Mouse (Mus musculus) embryonic facial prominence, embryonic 12.5 days (tissue): ENCODE results near the gene Enoph1. TPM values are rescaled to one million over a fixed set of nuclear protein-coding genes. Genes with fewer than 3 reads are reported as not detected.

Experiments
- ATAC-seq: fragments of 200-750 bp; cut with Nextera tagmentation; 2 replicates; pipeline ENCODE4 v1.8.0; 2017; ENCODE audit not compliant: insufficient number of reproducible peaks, insufficient read depth, low FRiP score, low TSS enrichment
- H3K27ac ChIP-seq: fragments of 300-500 bp; sonication (generic); 2 replicates; pipeline ENCODE4 v1.5.1; 2016; ENCODE audit warnings: mild to moderate bottlenecking
- H3K27me3 ChIP-seq: fragments of 300-500 bp; sonication (generic); 2 replicates; pipeline ENCODE4 v1.6.1; 2016; ENCODE audit warnings: mild to moderate bottlenecking, moderate library complexity
- H3K36me3 ChIP-seq: fragments of 300-500 bp; sonication (generic); 2 replicates; pipeline ENCODE4 v1.6.1; 2016; ENCODE audit warnings: mild to moderate bottlenecking
- H3K4me1 ChIP-seq: fragments of 300-500 bp; sonication (generic); 2 replicates; pipeline ENCODE4 v1.6.1; 2016
- H3K4me2 ChIP-seq: fragments of 300-500 bp; sonication (generic); replicated peaks from 2 replicates; pipeline ENCODE4 v1.6.1; 2016; ENCODE audit warnings: mild to moderate bottlenecking, moderate library complexity
- H3K4me3 ChIP-seq: fragments of 300-500 bp; sonication (generic); 2 replicates; pipeline ENCODE4 v1.5.1; 2016; ENCODE audit warnings: mild to moderate bottlenecking
- H3K9ac ChIP-seq: fragments of 300-500 bp; sonication (generic); 2 replicates; pipeline ENCODE4 v1.6.1; 2016; ENCODE audit warnings: mild to moderate bottlenecking, moderate library complexity
- H3K9me3 ChIP-seq: fragments of 300-500 bp; sonication (generic); 2 replicates; pipeline ENCODE4 v1.6.1; 2016; ENCODE audit warnings: mild to moderate bottlenecking, moderate library complexity
- WGBS: fragments of 180-500 bp; shearing (Covaris S2); methylation state at CpG from one replicate; pipeline ENCODE4 v1.1.7; 2016; 5-methylcytosine and 5-hydroxymethylcytosine counted together
- polyA plus RNA-seq: library from polyadenylated mRNA; unstranded; fragments of >200 nt; fragmentation: Nextera tagmentation; extraction: Ambion mirVana; gene quantifications from 2 replicates; pipeline ENCODE4 v1.2.1, GENCODE M21; 2016

The Enoph1 gene
- polyA plus RNA-seq, 1 experiment from 2014 or later = 47.2 TPM

DNA sequence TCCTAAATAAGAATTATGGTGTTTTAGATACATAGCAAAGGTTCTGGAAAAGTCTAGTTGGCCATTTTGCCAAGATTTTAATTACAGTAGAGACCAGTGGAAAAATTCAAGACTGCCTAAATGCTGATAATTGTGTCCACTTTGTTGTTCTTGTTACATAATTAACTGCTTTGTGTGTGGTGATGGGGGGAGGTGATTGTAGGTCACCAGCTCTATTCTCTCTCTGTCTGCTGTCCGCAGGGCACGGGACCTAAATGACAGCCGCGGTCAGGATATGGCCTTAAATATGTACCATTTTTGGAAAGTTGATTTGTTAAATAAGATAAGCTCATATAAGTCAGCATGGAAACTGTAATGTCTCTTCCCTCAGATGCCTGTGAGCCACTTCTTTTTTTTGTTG is 1.5 kb downstream of the Enoph1 start:
- WGBS = 74% methylated on average over 4 of the region's 4 CpGs
- Histone ChIP-seq H3K9me3 (no peaks in the 10 kb centered on the region), H3K4me2 (peak overlapping the region; percentile 74), H3K9ac (no peak overlapping the region), H3K27ac (no peak overlapping the region), H3K27me3 (no peaks in the 10 kb centered on the region), H3K4me1 (peaks cover 19% of the 10 kb centered on the region; the same call in 1 of the 2 replicates), H3K4me3 (no peak overlapping the region), H3K36me3 (peaks cover 14% of the 10 kb centered on the region)
- ATAC-seq = no peak

DNA sequence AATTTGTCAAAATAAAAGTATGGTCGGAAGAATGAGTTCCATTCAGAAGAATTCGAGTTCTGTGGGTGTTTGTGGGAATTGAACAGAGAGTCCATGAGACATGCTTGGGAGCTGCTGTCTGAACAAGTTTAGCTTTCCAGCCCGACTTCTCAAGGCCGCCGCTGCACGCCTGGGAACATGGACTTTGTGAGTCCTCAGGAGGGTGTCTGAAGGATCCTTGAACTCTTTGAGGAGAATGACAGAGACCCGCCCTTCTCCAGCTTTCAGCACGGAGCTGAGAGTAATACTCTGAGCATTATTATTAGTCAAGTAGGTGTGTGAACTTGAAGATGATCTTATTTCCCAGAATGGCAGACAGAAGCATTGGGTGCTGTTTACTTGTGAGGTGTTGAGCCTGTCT is 2.7 kb downstream of the Enoph1 start:
- ATAC-seq = no peak
- no peak overlapping the region for H3K4me3 ChIP-seq
- H3K4me1 ChIP-seq = peaks cover 17% of the 10 kb centered on the region; the same call in 1 of the 2 replicates
- no peaks in the 10 kb centered on the region for H3K9me3 ChIP-seq
- no peak overlapping the region for H3K4me2 ChIP-seq
- H3K36me3 ChIP-seq = 0 out of 2 replicates have a peak, but pooled peaks cover 6% of the 10 kb centered on the region
- 92% methylated on average over 8 of the region's 8 CpGs for WGBS
- H3K9ac ChIP-seq = no peak overlapping the region
- no peak overlapping the region for H3K27ac ChIP-seq
- no peaks in the 10 kb centered on the region for H3K27me3 ChIP-seq

DNA sequence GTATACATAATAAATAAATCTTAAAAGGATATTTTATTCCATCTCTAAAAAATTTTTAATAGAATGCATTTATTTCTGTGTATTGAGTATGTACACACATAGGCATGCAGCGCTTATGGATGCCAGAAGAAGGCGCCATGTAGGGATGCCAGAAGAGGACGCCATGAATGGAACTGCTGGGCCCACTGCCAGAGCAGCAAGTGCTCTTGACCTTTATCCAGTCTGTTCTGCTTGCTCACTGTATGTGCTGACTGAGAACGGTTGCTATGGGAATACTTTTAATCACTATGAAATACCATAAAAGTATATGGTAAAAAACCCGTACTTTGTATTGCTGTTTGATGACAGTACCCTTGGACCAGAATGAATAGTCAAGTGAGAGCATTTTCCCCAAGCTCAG is 3.6 kb downstream of the Enoph1 start:
- H3K9ac ChIP-seq = no peak overlapping the region
- 0 out of 2 replicates have a peak, but pooled peaks cover 6% of the 10 kb centered on the region for H3K36me3 ChIP-seq
- no peaks in the 10 kb centered on the region for H3K27me3 ChIP-seq
- H3K4me2 ChIP-seq = no peak overlapping the region
- WGBS = 91% methylated on average over 5 of the region's 5 CpGs
- ATAC-seq = no peak
- no peak overlapping the region for H3K4me3 ChIP-seq
- H3K9me3 ChIP-seq = no peaks in the 10 kb centered on the region
- peaks cover 24% of the 10 kb centered on the region; the same call in 1 of the 2 replicates for H3K4me1 ChIP-seq
- no peak overlapping the region for H3K27ac ChIP-seq

DNA sequence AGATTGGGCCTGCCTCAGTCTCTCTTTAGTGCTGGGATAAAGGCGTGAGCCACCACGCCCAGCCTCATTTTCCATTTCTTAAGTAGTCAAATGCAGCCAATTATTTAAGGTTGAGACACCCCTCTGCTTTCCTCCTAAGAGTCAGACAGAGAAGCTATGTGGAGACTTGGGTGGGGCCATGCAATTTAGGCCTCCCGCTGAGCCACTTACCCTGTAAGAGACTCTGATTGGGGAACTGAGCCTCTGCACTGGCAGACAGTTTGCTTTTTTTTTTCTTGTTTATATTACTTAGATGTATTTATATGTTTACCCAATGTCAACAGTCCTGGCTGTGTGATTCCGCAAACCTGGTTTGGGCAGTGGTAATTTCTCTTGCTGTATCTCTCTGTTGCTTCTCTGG is 4.2 kb downstream of the Enoph1 start:
- Histone ChIP-seq H3K9me3 (no peaks in the 10 kb centered on the region), H3K27me3 (no peaks in the 10 kb centered on the region), H3K4me3 (no peak overlapping the region), H3K36me3 (0 out of 2 replicates have a peak, but pooled peaks cover 6% of the 10 kb centered on the region), H3K4me1 (peaks cover 24% of the 10 kb centered on the region; the same call in 1 of the 2 replicates), H3K27ac (no peak overlapping the region), H3K4me2 (no peak overlapping the region), H3K9ac (no peak overlapping the region)
- 82% methylated on average over 4 of the region's 4 CpGs for WGBS
- no peak for ATAC-seq

DNA sequence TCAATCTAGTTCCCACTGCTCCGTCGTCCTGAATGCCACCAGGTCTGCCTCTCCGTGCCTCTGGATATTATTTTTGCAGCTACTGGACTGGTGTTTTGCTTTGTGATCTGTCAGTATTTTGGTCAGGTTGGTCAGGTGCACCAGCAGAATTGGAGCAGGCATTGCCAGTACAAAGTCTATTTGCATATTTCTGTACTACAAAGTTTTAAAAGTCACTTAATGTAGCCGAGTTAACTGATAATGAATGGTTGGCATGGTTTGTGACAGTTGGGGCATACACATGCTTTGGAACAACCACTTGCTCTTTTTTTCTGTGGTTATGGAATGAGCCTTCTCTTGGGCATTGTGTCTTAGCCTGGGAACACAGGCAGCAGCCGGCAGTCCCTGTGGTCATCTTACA is 4.8 kb downstream of the Enoph1 start:
- WGBS = 78% methylated on average over 5 of the region's 5 CpGs
- no peak overlapping the region for H3K4me3 ChIP-seq

DNA sequence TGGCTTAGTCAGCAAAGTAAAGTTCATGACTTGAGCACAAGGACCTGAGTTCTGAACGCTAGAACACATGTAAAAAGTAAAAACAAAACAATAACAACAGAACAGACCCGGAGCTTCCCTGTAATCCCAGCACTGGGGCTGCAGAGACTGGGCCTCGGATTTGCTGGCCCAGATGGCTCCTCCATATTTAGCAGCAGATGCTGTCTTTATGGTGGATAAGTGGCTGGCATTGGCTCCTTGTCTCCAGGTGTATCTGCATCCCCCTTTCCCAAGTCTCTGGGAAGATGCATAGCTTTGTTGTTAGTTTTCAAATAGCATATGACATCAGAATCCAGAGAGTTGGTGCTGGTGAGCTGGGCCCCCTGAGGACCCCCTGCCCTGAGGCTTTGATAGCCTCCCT is 6.3 kb downstream of the Enoph1 start:
- no peaks in the 10 kb centered on the region for H3K9me3 ChIP-seq
- H3K27me3 ChIP-seq = no peaks in the 10 kb centered on the region
- ATAC-seq = no peak
- H3K27ac ChIP-seq = no peak overlapping the region
- H3K36me3 ChIP-seq = 0 out of 2 replicates have a peak, but pooled peaks cover 6% of the 10 kb centered on the region
- WGBS = 76% methylated on average over 3 of the region's 3 CpGs
- H3K9ac ChIP-seq = no peak overlapping the region
- H3K4me2 ChIP-seq = no peak overlapping the region
- no peak overlapping the region for H3K4me3 ChIP-seq
- H3K4me1 ChIP-seq = peaks cover 24% of the 10 kb centered on the region; the same call in 1 of the 2 replicates

More for the DNA sequence above, 4.8 kb downstream of the Enoph1 start:
- Histone ChIP-seq H3K9ac (no peak overlapping the region), H3K4me2 (no peak overlapping the region), H3K36me3 (0 out of 2 replicates have a peak, but pooled peaks cover 6% of the 10 kb centered on the region), H3K27me3 (no peaks in the 10 kb centered on the region), H3K27ac (no peak overlapping the region), H3K4me1 (peaks cover 24% of the 10 kb centered on the region; the same call in 1 of the 2 replicates), H3K9me3 (no peaks in the 10 kb centered on the region)
- ATAC-seq = no peak

DNA sequence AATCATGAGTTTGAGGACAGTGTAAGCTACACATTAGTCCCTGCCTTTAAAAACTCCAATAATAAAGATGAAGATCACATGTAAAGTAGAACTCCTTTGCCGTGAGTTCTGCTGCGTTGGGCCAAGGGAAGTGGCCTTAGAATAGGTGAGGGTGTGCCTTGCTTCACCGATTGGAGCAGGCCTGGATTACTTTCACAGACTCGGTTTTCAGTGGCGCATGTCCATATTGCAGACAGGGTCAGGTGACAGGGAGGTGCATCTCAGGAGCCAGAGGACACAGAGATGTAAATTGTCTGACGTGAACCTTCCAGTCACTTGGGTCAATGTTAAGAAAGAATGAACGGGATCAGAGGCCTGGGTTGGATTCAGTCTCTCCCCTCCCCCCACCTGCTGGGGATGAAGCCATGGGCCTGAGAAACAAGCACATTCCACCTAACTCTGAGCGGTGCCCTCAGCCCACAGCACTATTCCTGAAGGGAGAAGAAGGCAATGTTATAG is 7.4 kb downstream of the Enoph1 start:
- H3K4me3 ChIP-seq = no peak overlapping the region
- peaks cover 16% of the 10 kb centered on the region; the same call in 1 of the 2 replicates for H3K4me1 ChIP-seq
- WGBS = 65% methylated on average over 8 of the region's 8 CpGs
- H3K9me3 ChIP-seq = no peaks in the 10 kb centered on the region
- H3K36me3 ChIP-seq = 0 out of 2 replicates have a peak, but pooled peaks cover 9% of the 10 kb centered on the region
- no peak overlapping the region for H3K4me2 ChIP-seq
- no peak overlapping the region for H3K27ac ChIP-seq
- no peak for ATAC-seq
- H3K9ac ChIP-seq = no peak overlapping the region
- H3K27me3 ChIP-seq = no peaks in the 10 kb centered on the region

DNA sequence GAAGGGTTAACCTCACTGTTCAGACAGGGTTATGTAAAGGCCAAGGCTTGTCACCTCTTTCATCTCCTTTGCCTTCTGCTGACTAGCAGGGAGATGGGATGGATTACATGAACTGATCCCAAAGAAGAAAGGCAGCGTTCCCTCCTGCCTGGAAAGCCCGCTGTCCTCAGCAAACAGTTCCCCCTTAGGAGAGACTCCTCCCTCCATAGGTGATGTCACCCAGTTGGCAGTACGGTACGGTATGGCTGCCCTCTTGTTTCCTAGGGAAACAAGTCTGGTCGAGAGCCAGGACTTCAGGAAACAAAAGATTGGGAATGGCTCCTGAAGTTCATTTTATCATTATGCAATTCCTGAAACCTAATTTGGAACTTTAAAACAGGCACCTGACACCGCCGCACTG is 8.1 kb downstream of the Enoph1 start:
- 62% methylated on average over 7 of the region's 7 CpGs for WGBS
- Histone ChIP-seq H3K27ac (no peak overlapping the region), H3K27me3 (no peaks in the 10 kb centered on the region), H3K4me3 (no peak overlapping the region), H3K36me3 (0 out of 2 replicates have a peak, but pooled peaks cover 12% of the 10 kb centered on the region), H3K9ac (no peak overlapping the region), H3K4me2 (no peak overlapping the region), H3K4me1 (peaks cover 16% of the 10 kb centered on the region; the same call in 1 of the 2 replicates), H3K9me3 (no peaks in the 10 kb centered on the region)
- no peak for ATAC-seq

DNA sequence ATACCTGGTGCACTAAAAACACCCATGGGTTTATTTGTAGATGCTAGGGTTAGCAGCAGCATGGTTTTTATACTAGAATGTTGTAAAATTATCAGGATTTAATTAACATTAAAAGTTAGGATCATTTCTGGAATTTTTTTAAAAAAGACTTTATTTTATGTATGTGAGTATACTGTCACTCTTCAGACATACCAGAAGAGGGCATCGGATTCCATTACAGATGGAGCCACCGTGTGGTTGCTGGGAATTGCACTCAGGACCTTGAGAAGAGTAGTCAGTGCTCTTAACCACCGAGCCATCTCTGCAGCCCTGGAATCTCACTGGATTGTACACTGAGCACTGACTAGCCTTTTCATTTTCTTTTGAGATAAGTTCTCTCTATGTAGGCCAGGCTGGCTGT is 10.1 kb downstream of the Enoph1 start:
- WGBS = 94% methylated on average over 3 of the region's 3 CpGs
- no peaks in the 10 kb centered on the region for H3K9me3 ChIP-seq

DNA sequence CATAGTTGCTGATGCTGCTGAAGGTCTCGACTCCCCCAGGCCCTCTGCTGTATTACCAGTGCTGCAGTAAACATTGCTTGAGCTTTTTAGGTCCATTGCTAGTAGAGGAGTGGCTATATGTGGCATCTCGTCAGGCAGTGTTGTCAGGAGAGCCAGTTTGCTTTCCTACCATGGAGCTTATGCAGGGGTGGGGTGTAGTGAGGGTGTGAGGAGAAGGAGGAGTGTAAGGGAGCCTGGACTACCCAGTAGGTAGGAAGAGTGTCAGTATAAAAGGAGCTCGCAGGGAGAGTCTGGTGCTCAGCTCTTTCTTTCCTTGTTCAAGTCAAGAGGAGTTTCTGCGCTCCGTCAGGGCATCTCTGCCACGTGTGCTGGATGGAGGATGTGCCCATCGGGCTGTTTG is 12.9 kb downstream of the Enoph1 start:
- Histone ChIP-seq H3K36me3 (0 out of 2 replicates have a peak, but pooled peaks cover 9% of the 10 kb centered on the region), H3K9ac (no peak overlapping the region), H3K27me3 (no peaks in the 10 kb centered on the region), H3K9me3 (no peaks in the 10 kb centered on the region), H3K4me2 (no peak overlapping the region), H3K4me3 (no peak overlapping the region), H3K27ac (no peak overlapping the region), H3K4me1 (peaks cover 11% of the 10 kb centered on the region; the same call in 1 of the 2 replicates)
- no peak for ATAC-seq
- WGBS = 89% methylated on average over 7 of the region's 7 CpGs

More for the DNA sequence above, 10.1 kb downstream of the Enoph1 start:
- Histone ChIP-seq H3K9ac (no peak overlapping the region), H3K36me3 (0 out of 2 replicates have a peak, but pooled peaks cover 9% of the 10 kb centered on the region), H3K4me2 (no peak overlapping the region), H3K4me3 (no peak overlapping the region), H3K27ac (no peak overlapping the region), H3K4me1 (peaks cover 22% of the 10 kb centered on the region; the same call in 1 of the 2 replicates), H3K27me3 (no peaks in the 10 kb centered on the region)
- no peak for ATAC-seq

DNA sequence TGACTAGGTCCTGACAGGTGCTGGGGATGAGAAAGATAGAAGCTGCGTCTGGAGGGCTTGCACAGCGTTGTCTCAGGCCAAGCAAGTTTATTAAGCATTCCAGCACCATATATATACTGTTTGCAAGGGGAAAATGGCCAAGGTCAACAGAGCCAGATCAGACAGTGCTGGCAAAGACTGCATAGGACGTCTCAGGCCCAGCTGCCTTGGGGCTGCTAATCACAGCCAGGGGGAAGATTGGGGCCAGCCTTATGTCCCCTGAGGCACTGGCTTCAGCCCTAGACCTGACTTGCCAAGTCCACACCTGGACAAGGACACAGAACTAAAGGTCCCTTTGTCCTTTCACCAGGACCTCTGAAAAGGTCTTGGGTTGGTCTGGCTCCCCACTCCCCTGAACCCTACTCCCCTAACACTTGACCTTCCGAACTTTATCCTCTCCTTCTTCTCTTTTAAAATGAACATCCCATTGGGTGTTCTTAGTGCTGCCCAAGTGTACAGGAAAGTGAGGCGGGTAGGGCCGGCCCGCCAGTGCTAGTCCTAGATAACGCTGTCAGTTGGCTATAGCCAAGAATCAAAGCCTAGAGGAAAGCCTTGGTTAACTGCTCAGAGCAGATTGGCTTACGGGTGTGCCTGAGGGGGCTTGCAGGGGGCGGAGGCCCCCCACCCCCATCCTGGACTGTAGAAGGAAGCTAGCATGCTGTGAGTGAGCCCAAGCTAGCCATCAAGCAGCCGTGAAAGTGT is 15.2 kb downstream of the Enoph1 start:
- Histone ChIP-seq H3K9me3 (no peaks in the 10 kb centered on the region), H3K36me3 (peaks cover 16% of the 10 kb centered on the region; the same call in 1 of the 2 replicates), H3K4me1 (peaks cover 9% of the 10 kb centered on the region; the same call in 1 of the 2 replicates), H3K9ac (no peak overlapping the region), H3K4me3 (no peak overlapping the region), H3K27me3 (no peaks in the 10 kb centered on the region), H3K27ac (no peak overlapping the region), H3K4me2 (no peak overlapping the region)
- WGBS = 75% methylated on average over 11 of the region's 11 CpGs
- ATAC-seq = no peak

DNA sequence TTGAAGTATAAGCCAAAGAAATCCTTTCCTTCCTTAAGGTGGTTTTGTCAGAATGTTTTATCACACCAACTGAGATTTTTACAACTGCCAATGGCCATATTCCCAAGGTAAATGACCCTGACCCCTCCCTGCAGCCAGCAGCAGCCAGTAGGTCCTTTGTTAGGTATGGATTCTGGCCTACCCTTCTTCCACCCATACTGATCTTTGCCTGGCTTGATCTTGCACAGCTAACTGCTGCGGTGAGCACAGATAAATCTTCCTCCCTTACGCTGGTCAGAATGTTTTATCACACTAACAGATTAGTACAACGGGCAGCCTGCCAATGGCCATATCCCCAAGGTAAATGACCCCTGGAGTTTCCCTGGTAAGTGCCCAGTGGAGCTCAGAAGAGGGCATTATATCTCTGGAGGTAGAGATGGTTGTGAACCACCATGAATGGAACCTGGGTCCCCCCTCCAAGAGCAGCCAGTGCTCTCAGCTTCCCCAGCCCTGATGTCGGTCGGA is 16.1 kb downstream of the Enoph1 start:
- Histone ChIP-seq H3K4me1 (peaks cover 9% of the 10 kb centered on the region; the same call in 1 of the 2 replicates), H3K9me3 (no peaks in the 10 kb centered on the region), H3K27ac (no peak overlapping the region), H3K4me3 (no peak overlapping the region), H3K27me3 (no peaks in the 10 kb centered on the region), H3K4me2 (no peak overlapping the region), H3K36me3 (peaks cover 20% of the 10 kb centered on the region), H3K9ac (no peak overlapping the region)
- 89% methylated on average over 5 of the region's 5 CpGs for WGBS
- ATAC-seq = no peak
